Mouse (Mus musculus) heart, adult 2 months (tissue): ENCODE data around the gene Syngr4. TPM values are rescaled to one million over a fixed set of nuclear protein-coding genes. Genes with fewer than 3 reads are reported as not detected.

ENCODE experiments used
- DNase-seq, 2 experiments: peaks; one replicate each; pipeline ENCODE4 v3.0.0; 2021
- H3K27ac ChIP-seq: fragments of 200-600 bp; 2 replicates; pipeline ENCODE4 v1.8.1; 2022
- H3K27me3 ChIP-seq: fragments of 200-500 bp; 2 replicates; pipeline ENCODE4 v1.6.1; 2012; ENCODE audit warnings: mild to moderate bottlenecking, low read length, inconsistent platforms, mixed read lengths; ENCODE audit not compliant: control insufficient read depth, insufficient read depth
- H3K36me3 ChIP-seq: fragments of 200-500 bp; 2 replicates; pipeline ENCODE4 v1.6.1; 2012; ENCODE audit warnings: low read length, inconsistent platforms; ENCODE audit not compliant: control insufficient read depth, insufficient read depth
- H3K4me1 ChIP-seq: fragments of 200-500 bp; 2 replicates; pipeline ENCODE4 v1.6.1; 2011; ENCODE audit warnings: low read length; ENCODE audit not compliant: control insufficient read depth, insufficient read depth
- H3K4me3 ChIP-seq: fragments of 200-600 bp; 2 replicates; pipeline ENCODE4 v1.8.1; 2022
- H3K79me2 ChIP-seq: fragments of 200-500 bp; replicated peaks from 2 replicates; pipeline ENCODE4 v1.6.1; 2012; ENCODE audit warnings: mild to moderate bottlenecking, inconsistent platforms, low read length, moderate library complexity, mixed read lengths; ENCODE audit not compliant: control insufficient read depth, insufficient read depth
- H3K9ac ChIP-seq: fragments of 200-500 bp; 2 replicates; pipeline ENCODE4 v1.6.1; 2012; ENCODE audit warnings: low read depth, mild to moderate bottlenecking, control low read depth, inconsistent platforms, low read length, mixed read lengths
- CTCF ChIP-seq: fragments of 200-600 bp; IDR thresholded peaks from 2 replicates; pipeline ENCODE4 v1.8.1; 2022; ENCODE audit warnings: antibody characterized with exemption, mild to moderate bottlenecking, moderate library complexity
- EP300 ChIP-seq: fragments of 200-500 bp; IDR thresholded peaks from 2 replicates; pipeline ENCODE4 v1.6.1; 2011; ENCODE audit warnings: low read depth, low read length, control low read depth; ENCODE audit not compliant: insufficient read depth
- POLR2A ChIP-seq: fragments of 200-500 bp; IDR thresholded peaks from 2 replicates; pipeline ENCODE4 v1.6.1; 2011; ENCODE audit warnings: mild to moderate bottlenecking, low read depth, low read length, control low read depth; ENCODE audit not compliant: insufficient read depth
- WGBS: fragments of 180-500 bp; shearing (Covaris S2); methylation state at CpG from one replicate; pipeline ENCODE4 v1.1.7; 2018; 5-methylcytosine and 5-hydroxymethylcytosine counted together
- intact Hi-C: fragments of 180-260 bp; cut with DNase I; formaldehyde crosslinking; loops from one replicate; pipeline ENCODE4 v1.15.1; 2025
- polyA plus RNA-seq: library from polyadenylated mRNA; depleted of rRNA; stranded (reverse); fragments of >200 nt; gene quantifications from 2 replicates; pipeline ENCODE4 v1.2.3, GENCODE M21; 2012
- total RNA-seq, 2 experiments: library from RNA; stranded (reverse); gene quantifications; 2 replicates each; pipeline ENCODE4 v1.2.3; 2021

Syngr4 gene
- total and polyA plus RNA-seq, 3 experiments = 0.53 TPM; not detected in 2

GRCm38 (mm10) chr7:45917926-45918325 lies 21.4 kb upstream of the Syngr4 start:
- intact Hi-C loops = no loop called here
- WGBS = 89% methylated on average over 15 of the region's 15 CpGs
- Histone ChIP-seq H3K9ac (no peak overlapping the region), H3K27ac (no peak overlapping the region), H3K4me3 (no peak overlapping the region), H3K79me2 (no peaks in the 10 kb centered on the region), H3K36me3 (no peaks in the 10 kb centered on the region), H3K27me3 (no peaks in the 10 kb centered on the region), H3K4me1 (peaks cover 16% of the 10 kb centered on the region)
- TF ChIP-seq CTCF = no peak
- no peak for TF ChIP-seq EP300
- no peak for TF ChIP-seq POLR2A
- no peak for DNase-seq

- peak overlapping the region; percentile 25 for H3K9ac ChIP-seq
- intact Hi-C loops = no loop called here
- peak overlapping the region; percentile 61 for H3K27ac ChIP-seq
- no peaks in the 10 kb centered on the region for H3K79me2 ChIP-seq
- no peaks in the 10 kb centered on the region for H3K36me3 ChIP-seq
- no peak for DNase-seq
- H3K4me1 ChIP-seq = peaks cover 11% of the 10 kb centered on the region
- no peaks in the 10 kb centered on the region for H3K27me3 ChIP-seq
- H3K4me3 ChIP-seq = no peak overlapping the region
- 46% methylated on average over 13 of the region's 13 CpGs for WGBS
- TF ChIP-seq POLR2A = no peak
- TF ChIP-seq CTCF = no peak
- TF ChIP-seq EP300 = no peak
These were observed 20.6 kb upstream of the Syngr4 start for GRCm38 (mm10) chr7:45917004-45917704.

- peak; percentile 83 to 88 for DNase-seq
- Histone ChIP-seq H3K4me1 (peaks cover 7% of the 10 kb centered on the region), H3K27ac (peak overlapping the region; percentile 76), H3K79me2 (no peaks in the 10 kb centered on the region), H3K9ac (peak overlapping the region; percentile 61), H3K36me3 (no peaks in the 10 kb centered on the region), H3K4me3 (peak overlapping the region; percentile 34; the same call in 1 of the 2 replicates), H3K27me3 (no peaks in the 10 kb centered on the region)
- no peak for TF ChIP-seq EP300
- TF ChIP-seq CTCF = no peak
- no peak for TF ChIP-seq POLR2A
- 44% methylated on average over 26 of the region's 26 CpGs for WGBS
- intact Hi-C loops = no loop called here
These were observed 19.8 kb upstream of the Syngr4 start for GRCm38 (mm10) chr7:45916056-45917003.

GRCm38 (mm10) chr7:45915011-45915410 lies 18.5 kb upstream of the Syngr4 start:
- Histone ChIP-seq H3K4me1 (peaks cover 6% of the 10 kb centered on the region), H3K27ac (no peak overlapping the region), H3K4me3 (no peak overlapping the region), H3K79me2 (no peaks in the 10 kb centered on the region), H3K27me3 (no peaks in the 10 kb centered on the region), H3K9ac (no peak overlapping the region), H3K36me3 (no peaks in the 10 kb centered on the region)
- 94% methylated on average over 5 of the region's 5 CpGs for WGBS
- TF ChIP-seq CTCF (no peak), EP300 (no peak), POLR2A (no peak)
- DNase-seq = no peak
- intact Hi-C loops = no loop called here

DNA sequence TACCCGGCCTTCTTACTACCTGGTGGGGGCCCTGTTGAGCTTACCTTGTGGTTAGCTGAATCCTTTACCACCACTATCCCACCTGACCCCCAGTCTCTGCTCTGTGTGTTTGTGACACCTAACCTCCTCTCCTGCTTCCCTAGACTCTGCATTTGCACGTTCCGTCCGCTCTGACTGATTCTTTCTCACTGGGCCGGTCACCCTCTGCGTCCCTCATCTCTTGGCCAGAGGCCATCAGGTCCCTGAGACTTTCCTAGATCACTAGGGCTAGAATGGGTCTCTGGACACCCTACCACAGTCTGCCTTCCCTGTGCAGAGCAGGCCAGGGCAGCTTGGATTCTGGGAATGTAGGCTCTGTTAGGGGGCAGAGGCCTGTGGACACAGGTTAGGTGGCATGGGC lies 17.6 kb upstream of the Syngr4 start:
- Histone ChIP-seq H3K36me3 (no peaks in the 10 kb centered on the region), H3K27ac (no peak overlapping the region), H3K4me1 (peaks cover 5% of the 10 kb centered on the region), H3K27me3 (no peaks in the 10 kb centered on the region), H3K9ac (no peak overlapping the region), H3K79me2 (no peaks in the 10 kb centered on the region), H3K4me3 (no peak overlapping the region)
- WGBS = 88% methylated on average over 6 of the region's 6 CpGs
- intact Hi-C loops = no loop called here
- no peak for DNase-seq
- no peak for TF ChIP-seq POLR2A
- no peak for TF ChIP-seq EP300
- no peak for TF ChIP-seq CTCF

DNA sequence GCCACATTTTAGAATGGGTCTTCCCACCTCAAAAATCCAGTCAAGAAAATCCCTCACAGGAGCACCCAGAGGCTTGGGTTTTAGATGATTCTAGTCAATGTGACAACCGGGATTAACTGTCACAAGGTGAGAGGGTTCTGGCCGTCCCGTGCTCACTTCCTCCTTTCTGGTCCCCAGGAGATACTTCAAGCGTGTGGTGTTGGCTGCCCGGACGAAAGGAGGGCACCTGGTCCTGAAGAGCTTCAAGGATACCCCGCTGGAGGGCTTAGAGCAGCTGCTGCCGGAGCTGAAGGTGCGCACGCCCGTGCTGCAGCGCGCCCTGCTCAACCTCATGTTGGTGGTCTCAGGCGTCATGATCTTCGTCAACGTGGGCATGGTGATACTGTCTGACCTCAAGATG lies 12.6 kb upstream of the Syngr4 start:
- Histone ChIP-seq H3K4me1 (no peaks in the 10 kb centered on the region), H3K27me3 (no peaks in the 10 kb centered on the region), H3K9ac (no peak overlapping the region), H3K4me3 (no peak overlapping the region), H3K79me2 (no peaks in the 10 kb centered on the region), H3K36me3 (no peaks in the 10 kb centered on the region), H3K27ac (no peak overlapping the region)
- 91% methylated on average over 16 of the region's 16 CpGs for WGBS
- no peak for DNase-seq
- TF ChIP-seq EP300 = no peak
- no peak for TF ChIP-seq POLR2A
- TF ChIP-seq CTCF = no peak
- intact Hi-C loops = no loop called here
